ENCODE assay signal across 8 mouse cellular contexts in genomic region chr16:78635257-78635656, GRCm38 (mm10). TPM values are rescaled to one million over a fixed set of nuclear protein-coding genes. Genes with fewer than 3 reads are reported as not detected.
A peak's percentile ranks its signal among the peaks of the same experiment; 100 is the strongest.
DNase-seq lines count a peak whose midpoint lies in the region; ATAC-seq lines count a peak whose summit lies in the region.

No protein-coding gene starts in this region.

- no peak overlapping the region for H3K27ac ChIP-seq in kidney, embryonic 16.5 days (ENCODE audit: low read length)
- no peak overlapping the region for H3K27ac ChIP-seq in liver, embryonic 16.5 days (ENCODE audit: low read length)
- H3K27ac ChIP-seq in neural tube, embryonic 15.5 days (replicated peaks), result no peak overlapping the region

- no peak overlapping the region for H3K4me2 ChIP-seq in kidney, embryonic 16.5 days (replicated peaks; ENCODE audit: low read depth, low read length)
- no peak overlapping the region for H3K4me2 ChIP-seq in liver, embryonic 16.5 days (ENCODE audit: low read depth, low read length)
- no peak overlapping the region for H3K4me2 ChIP-seq in neural tube, embryonic 15.5 days

- no peak overlapping the region for H3K9ac ChIP-seq in kidney, embryonic 16.5 days (replicated peaks; ENCODE audit: low read length)
- H3K9ac ChIP-seq in liver, embryonic 16.5 days (ENCODE audit: low read depth, low read length), result no peak overlapping the region
- H3K9ac ChIP-seq in neural tube, embryonic 15.5 days (replicated peaks), result no peak overlapping the region

- H3K36me3 ChIP-seq in kidney, embryonic 16.5 days (ENCODE audit: insufficient read depth, low read length), result no peaks in the 10 kb centered on the region
- no peaks in the 10 kb centered on the region for H3K36me3 ChIP-seq in liver, embryonic 16.5 days (ENCODE audit: control insufficient read depth, insufficient read depth)
- H3K36me3 ChIP-seq in neural tube, embryonic 15.5 days, result no peaks in the 10 kb centered on the region

- no peak overlapping the region for H3K4me3 ChIP-seq in kidney, embryonic 16.5 days (ENCODE audit: low read length)
- no peak overlapping the region for H3K4me3 ChIP-seq in liver, embryonic 16.5 days (ENCODE audit: low read depth, low read length)
- no peak overlapping the region for H3K4me3 ChIP-seq in neural tube, embryonic 15.5 days (replicated peaks)

- no peaks in the 10 kb centered on the region for H3K4me1 ChIP-seq in kidney, embryonic 16.5 days (ENCODE audit: insufficient read depth, low read length)
- no peaks in the 10 kb centered on the region for H3K4me1 ChIP-seq in liver, embryonic 16.5 days (ENCODE audit: control insufficient read depth, low read depth, low read length)
- H3K4me1 ChIP-seq in neural tube, embryonic 15.5 days, result no peaks in the 10 kb centered on the region

- H3K27me3 ChIP-seq in kidney, embryonic 16.5 days (ENCODE audit: insufficient read depth, low read length), result no peaks in the 10 kb centered on the region
- H3K27me3 ChIP-seq in liver, embryonic 16.5 days (ENCODE audit: control insufficient read depth, insufficient read depth, low read depth, low read length), result no peaks in the 10 kb centered on the region
- 0 out of 2 replicates have a peak, but pooled peaks cover 4% of the 10 kb centered on the region for H3K27me3 ChIP-seq in neural tube, embryonic 15.5 days (replicated peaks)

- WGBS in kidney, embryonic 16.5 days, result 21% methylated on average over 8 of the region's 8 CpGs
- WGBS in liver, embryonic 16.5 days (ENCODE audit: insufficient replicate concordance), result 19% methylated on average over 8 of the region's 8 CpGs
- 24% methylated on average over 8 of the region's 8 CpGs for WGBS in neural tube, embryonic 15.5 days

- DNase-seq in 416B (ENCODE audit: low read depth), result peak; percentile 57
- peak; percentile 86 for DNase-seq in embryo, embryonic 10.5 days (ENCODE audit: low spot score)
- peak; percentile 6 for DNase-seq in telencephalon, adult 2 months (ENCODE audit: low read depth, low spot score)

- peak; percentile 83 for ATAC-seq in activated CD4-positive, CD25-positive, alpha-beta regulatory T cell, adult 4 months
- ATAC-seq in granulocyte monocyte progenitor cell, adult 5-6 weeks (replicated peaks; ENCODE audit: poor library complexity, severe bottlenecking), result peak; percentile 80
- peak; percentile 82 for ATAC-seq in kidney, embryonic 16.5 days (ENCODE audit: low FRiP score, low TSS enrichment)
- ATAC-seq in liver, embryonic 16.5 days (ENCODE audit: low read depth), result peak; percentile 32; the same call in 1 of the 2 replicates
- ATAC-seq in neural tube, embryonic 15.5 days (ENCODE audit: low FRiP score), result peak; percentile 77; the same call in 1 of the 2 replicates

- H3K9me3 ChIP-seq in kidney, embryonic 16.5 days (ENCODE audit: low read length), result no peaks in the 10 kb centered on the region
- H3K9me3 ChIP-seq in liver, embryonic 16.5 days (replicated peaks; ENCODE audit: control insufficient read depth, low read length), result no peaks in the 10 kb centered on the region
- no peaks in the 10 kb centered on the region for H3K9me3 ChIP-seq in neural tube, embryonic 15.5 days (replicated peaks)

RNA-seq across cellular contexts. Expression of gene D16Ertd472e, which starts 58.7 kb away (rescaled TPM):
- polyA plus RNA-seq in activated CD4-positive, CD25-positive, alpha-beta regulatory T cell, adult 4 months (2017; shearing (Covaris generic)), result 10 to 100 TPM; 52.1 to 55.1 TPM
- 26.8 and 52.8 TPM in 2 replicates for total RNA-seq in granulocyte monocyte progenitor cell, adult 5-6 weeks (2014; fragmentation: Nextera tagmentation)
- total RNA-seq in granulocyte monocyte progenitor cell, adult 5-6 weeks (2017), result 53.9 and 58.5 TPM in 2 replicates
- 11.9 and 14.2 TPM in 2 replicates for polyA plus RNA-seq in kidney, embryonic 16.5 days (2015; fragmentation: Nextera tagmentation; extraction: Ambion mirVana)
- polyA plus RNA-seq in liver, embryonic 16.5 days (2015; fragmentation: Nextera tagmentation; extraction: Ambion mirVana), result 3.3 and 3.4 TPM in 2 replicates
- polyA plus RNA-seq in neural tube, embryonic 15.5 days (2015; fragmentation: Nextera tagmentation; extraction: Ambion mirVana), result 4.7 and 10.8 TPM in 2 replicates

Comparison
In these comparisons a context has a peak if more than half of its experiments do, and no peak if none do; other contexts are left out.
1. DNase-seq: peak in every context shown above with its lines; median percentile 86 in embryo, embryonic 10.5 days; 57 in 416B; 6 in telencephalon, adult 2 months.
2. ATAC-seq: peak in every context shown above with its lines; median percentile 83 in activated CD4-positive, CD25-positive, alpha-beta regulatory T cell, adult 4 months; 82 in kidney, embryonic 16.5 days; 80 in granulocyte monocyte progenitor cell, adult 5-6 weeks; 77 in neural tube, embryonic 15.5 days; 32 in liver, embryonic 16.5 days.